Mouse (Mus musculus) erythroblast, embryonic 14.5 days (primary cell): ENCODE data around the gene Stpg3. TPM values are rescaled to one million over a fixed set of nuclear protein-coding genes. Genes with fewer than 3 reads are reported as not detected.

Experiments used
- H3K27me3 ChIP-seq: 2 replicates; pipeline ENCODE4 v1.6.1; 2012; ENCODE audit warnings: inconsistent platforms; ENCODE audit not compliant: control insufficient read depth
- H3K36me3 ChIP-seq: 2 replicates; pipeline ENCODE4 v1.6.1; 2012; ENCODE audit warnings: mild to moderate bottlenecking, inconsistent platforms; ENCODE audit not compliant: control insufficient read depth
- H3K4me1 ChIP-seq: 2 replicates; pipeline ENCODE4 v1.6.1; 2012; ENCODE audit warnings: inconsistent platforms; ENCODE audit not compliant: control insufficient read depth
- H3K4me3 ChIP-seq: replicated peaks from 2 replicates; pipeline ENCODE3; 2012; ENCODE audit warnings: moderate library complexity, mild to moderate bottlenecking, inconsistent platforms
- H3K9me3 ChIP-seq: 2 replicates; pipeline ENCODE4 v1.6.1; 2012; ENCODE audit warnings: low read length, inconsistent platforms, mixed read lengths; ENCODE audit not compliant: control insufficient read depth
- GATA1 ChIP-seq: IDR thresholded peaks from 2 replicates; pipeline ENCODE4 v1.6.1; 2012; ENCODE audit warnings: low read length, inconsistent platforms, mixed read lengths
- TAL1 ChIP-seq: IDR thresholded peaks from 3 replicates; pipeline ENCODE4 v1.6.1; 2012; ENCODE audit warnings: low read length, inconsistent platforms, mixed read lengths
- polyA plus RNA-seq: library from polyadenylated mRNA; stranded (reverse); fragments of >175 nt; gene quantifications from 2 replicates; pipeline ENCODE4 v1.2.3, GENCODE M21; 2012

The Stpg3 gene
- polyA plus RNA-seq, 1 experiment, result not detected

DNA sequence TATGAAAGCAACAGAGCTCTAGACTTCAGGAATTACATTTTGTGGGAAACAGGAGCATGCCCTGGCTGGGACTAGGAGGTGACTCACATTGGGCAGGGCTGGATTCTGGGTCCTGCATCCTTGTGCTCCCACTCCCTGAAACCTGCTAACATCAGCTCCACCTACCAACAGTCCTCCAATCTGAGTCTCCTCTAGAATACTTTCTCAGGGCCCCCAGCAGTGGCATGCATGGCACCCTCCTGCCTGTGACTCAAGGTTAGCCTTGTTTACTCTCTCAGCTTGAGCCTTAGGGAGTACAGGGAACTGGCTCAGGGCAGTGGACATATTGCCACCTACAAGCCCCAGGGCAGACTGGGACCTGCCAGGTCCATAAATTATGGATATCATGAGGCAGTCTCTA lies 23.7 kb upstream of the Stpg3 start:
- TF ChIP-seq GATA1 (no peak), TAL1 (no peak)
- H3K36me3 ChIP-seq, result no peaks in the 10 kb centered on the region
- no peak overlapping the region for H3K4me3 ChIP-seq
- H3K9me3 ChIP-seq, result no peaks in the 10 kb centered on the region
- H3K4me1 ChIP-seq, result peaks cover 47% of the 10 kb centered on the region
- peaks cover 34% of the 10 kb centered on the region for H3K27me3 ChIP-seq

DNA sequence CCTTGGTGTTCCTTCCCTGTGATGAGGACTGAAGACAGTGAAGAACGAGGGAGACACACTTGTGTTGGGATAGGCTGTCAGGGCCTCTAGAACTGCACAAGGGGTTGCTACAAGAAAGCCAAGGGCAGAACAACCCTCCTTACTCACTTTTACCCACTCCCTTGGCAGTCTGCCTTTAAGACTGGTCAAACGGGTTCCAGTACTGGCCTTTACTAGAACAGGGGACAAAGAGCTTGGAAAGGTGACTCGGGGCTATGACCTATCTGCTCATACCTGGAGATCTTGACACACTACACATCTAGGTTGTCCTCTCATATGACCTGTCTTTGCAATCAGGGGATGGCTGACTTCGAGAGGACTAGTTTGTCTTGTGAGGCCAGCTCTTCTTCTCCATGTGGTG lies 23.1 kb upstream of the Stpg3 start:
- peaks cover 44% of the 10 kb centered on the region for H3K4me1 ChIP-seq
- H3K27me3 ChIP-seq, result peaks cover 28% of the 10 kb centered on the region
- TF ChIP-seq GATA1, result no peak
- TF ChIP-seq TAL1, result no peak

DNA sequence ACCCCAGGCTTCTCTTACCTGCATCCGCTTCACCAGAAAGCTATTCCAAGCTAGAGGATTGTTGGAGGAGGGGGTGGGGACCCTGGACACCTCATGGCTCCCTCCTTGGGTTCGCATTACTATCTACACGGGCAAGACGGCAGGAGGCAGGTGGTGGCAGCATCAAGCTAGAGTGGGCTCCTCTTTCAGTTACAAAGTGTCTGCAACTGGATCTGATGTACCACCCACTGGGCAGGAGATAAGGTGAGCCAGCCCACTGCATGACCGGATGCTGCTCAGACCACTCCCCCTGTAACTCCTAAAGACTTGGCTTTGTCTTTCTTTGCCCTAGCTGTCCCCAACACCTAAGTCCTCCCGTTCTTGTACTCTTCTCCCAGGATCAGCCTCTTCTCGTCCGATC lies 22.2 kb upstream of the Stpg3 start, which contains the start of gene Rnf224:
Gene Rnf224, minus strand, starts transcription at position 174 of the 400 bp plus-strand sequence.
- no peaks in the 10 kb centered on the region for H3K36me3 ChIP-seq
- H3K9me3 ChIP-seq, result no peaks in the 10 kb centered on the region
- H3K4me1 ChIP-seq, result peaks cover 36% of the 10 kb centered on the region
- H3K4me3 ChIP-seq, result no peak within 1 kb of the TSS
- TF ChIP-seq GATA1, result no peak
- H3K27me3 ChIP-seq, result peaks cover 22% of the 10 kb centered on the region

More for the DNA sequence above, 23.1 kb upstream of the Stpg3 start:
- Histone ChIP-seq H3K36me3 (no peaks in the 10 kb centered on the region), H3K4me3 (no peak overlapping the region), H3K9me3 (no peaks in the 10 kb centered on the region)

DNA sequence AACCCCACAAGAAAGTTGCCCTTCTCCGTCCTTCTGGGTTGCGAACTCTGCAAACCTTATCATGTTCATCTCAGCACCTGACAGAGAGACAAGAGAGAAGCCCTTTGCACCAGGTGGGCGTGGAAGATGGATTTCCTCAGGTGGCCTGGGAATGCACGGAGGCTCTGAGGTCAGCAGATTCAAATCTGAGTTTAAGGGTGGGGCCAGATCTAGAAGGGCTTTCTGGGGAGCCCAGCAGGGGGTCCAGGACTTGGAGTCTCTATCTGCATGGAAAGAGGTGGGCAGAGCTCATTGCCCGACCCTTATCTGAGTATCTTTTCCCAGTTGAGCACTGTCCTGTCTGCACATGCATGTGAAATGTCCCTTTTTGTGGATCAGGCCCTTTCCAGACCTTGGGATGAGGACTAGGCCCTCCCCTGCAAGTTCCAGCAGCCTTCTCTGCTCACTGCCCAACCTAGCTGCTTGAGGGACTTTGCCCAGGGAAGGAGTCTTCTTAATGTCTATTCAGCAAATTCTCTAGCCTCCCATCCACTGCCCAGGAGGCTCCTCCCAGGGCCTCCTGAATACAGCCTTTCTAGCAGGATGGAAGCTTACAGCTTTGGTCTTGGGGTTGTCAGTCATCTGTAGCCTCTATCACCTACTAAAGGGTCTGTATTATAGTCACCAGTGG lies 20.2 kb upstream of the Stpg3 start:
- Histone ChIP-seq H3K27me3 (peaks cover 16% of the 10 kb centered on the region), H3K9me3 (no peaks in the 10 kb centered on the region), H3K4me3 (no peak overlapping the region), H3K36me3 (no peaks in the 10 kb centered on the region), H3K4me1 (peaks cover 17% of the 10 kb centered on the region)
- TF ChIP-seq TAL1 (no peak), GATA1 (no peak)

DNA sequence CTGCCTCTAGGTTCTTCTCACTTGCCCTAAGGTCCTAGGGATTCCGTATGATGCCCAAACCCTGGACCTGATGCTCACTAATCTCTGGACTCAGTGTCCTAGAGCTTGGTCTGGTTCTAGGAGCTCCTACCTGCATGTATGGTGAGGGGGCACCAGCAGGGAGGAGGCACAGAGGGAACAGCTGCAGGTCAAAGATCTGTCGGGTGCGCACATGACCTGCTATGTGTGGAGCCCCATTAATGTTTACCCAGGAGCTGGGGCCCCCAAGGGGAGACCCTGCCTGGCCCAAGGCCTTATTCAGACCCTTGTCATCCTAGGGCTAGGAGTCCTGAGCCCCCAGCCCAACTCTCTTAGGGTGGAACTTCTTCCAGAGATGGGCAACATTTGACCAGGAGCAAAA lies 19.6 kb upstream of the Stpg3 start, which contains the start of gene Slc34a3:
Gene Slc34a3, minus strand, starts transcription at position 315 of the 400 bp plus-strand sequence.
- no peaks in the 10 kb centered on the region for H3K9me3 ChIP-seq
- no peak within 1 kb of the TSS for H3K4me3 ChIP-seq
- no peaks in the 10 kb centered on the region for H3K36me3 ChIP-seq
- H3K27me3 ChIP-seq, result peaks cover 16% of the 10 kb centered on the region
- peaks cover 15% of the 10 kb centered on the region for H3K4me1 ChIP-seq
- TF ChIP-seq GATA1, result no peak
- TF ChIP-seq TAL1, result no peak

DNA sequence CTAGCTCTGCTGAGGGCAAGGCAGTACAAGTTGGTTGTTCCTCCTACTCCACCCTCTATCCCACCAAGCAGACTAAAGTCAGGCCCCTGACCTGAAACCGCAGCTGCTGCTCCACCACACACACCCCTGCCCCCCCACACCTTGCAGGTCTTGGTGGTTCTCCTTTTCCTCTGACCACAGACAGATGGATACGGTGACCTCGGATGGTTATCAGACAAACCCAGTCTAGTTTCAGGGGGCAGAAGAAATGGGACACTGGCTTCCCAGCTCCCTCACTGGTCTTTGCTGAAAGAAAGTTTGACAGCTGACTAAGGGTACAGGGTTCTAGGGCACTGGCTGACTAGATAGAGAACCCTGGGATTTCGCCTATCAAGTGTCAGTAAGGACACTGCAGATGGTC lies 19.0 kb upstream of the Stpg3 start:
- Histone ChIP-seq H3K27me3 (peaks cover 16% of the 10 kb centered on the region), H3K4me3 (no peak overlapping the region)

DNA sequence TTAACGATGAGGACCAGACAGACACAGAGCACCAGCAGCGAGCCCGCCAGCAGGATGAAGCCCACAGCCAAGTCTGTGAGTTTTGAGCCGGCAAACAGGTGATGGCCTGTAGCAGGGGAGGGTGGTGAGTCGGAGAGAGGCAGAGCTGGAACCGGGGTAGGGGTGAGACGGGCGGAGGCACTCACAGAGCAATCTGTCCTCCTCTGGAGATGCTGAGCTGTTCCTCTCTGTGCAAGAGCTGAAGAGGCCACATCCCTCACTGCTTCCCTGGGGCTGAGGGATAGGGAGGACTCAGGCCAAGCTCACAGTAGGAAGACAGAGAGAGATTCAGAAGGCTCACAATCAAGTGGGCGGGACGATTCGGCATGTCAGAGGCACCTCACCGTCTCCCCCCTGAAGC lies 16.6 kb upstream of the Stpg3 start:
- Histone ChIP-seq H3K27me3 (peaks cover 9% of the 10 kb centered on the region), H3K4me1 (peaks cover 27% of the 10 kb centered on the region), H3K9me3 (no peaks in the 10 kb centered on the region), H3K36me3 (no peaks in the 10 kb centered on the region), H3K4me3 (no peak overlapping the region)
- TF ChIP-seq GATA1 (no peak), TAL1 (no peak)

More for the DNA sequence above, 19.0 kb upstream of the Stpg3 start:
- H3K9me3 ChIP-seq, result no peaks in the 10 kb centered on the region
- TF ChIP-seq GATA1, result no peak
- TF ChIP-seq TAL1, result no peak
- no peaks in the 10 kb centered on the region for H3K36me3 ChIP-seq
- peaks cover 18% of the 10 kb centered on the region for H3K4me1 ChIP-seq

DNA sequence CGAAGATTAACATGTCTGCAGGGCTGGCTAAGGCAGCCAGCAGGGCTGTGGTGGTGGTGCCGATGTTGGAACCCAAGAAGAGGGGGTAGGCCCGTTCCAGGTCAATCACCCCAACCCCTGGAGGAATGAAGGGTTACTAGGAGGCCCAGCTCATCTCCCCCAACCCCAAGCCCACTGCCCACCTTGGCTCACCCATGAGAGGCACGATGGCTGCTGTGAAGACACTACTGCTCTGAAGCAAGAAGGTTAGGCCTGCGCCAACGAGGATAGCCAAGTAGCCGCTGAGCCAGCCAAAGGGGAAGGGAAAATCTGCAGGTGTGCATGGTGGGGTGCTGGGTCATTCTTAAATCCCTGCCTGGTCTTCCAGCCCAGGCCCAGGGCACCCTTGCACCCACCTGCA lies 16.1 kb upstream of the Stpg3 start:
- TF ChIP-seq TAL1 (no peak), GATA1 (no peak)
- Histone ChIP-seq H3K27me3 (peaks cover 7% of the 10 kb centered on the region), H3K36me3 (no peaks in the 10 kb centered on the region)

DNA sequence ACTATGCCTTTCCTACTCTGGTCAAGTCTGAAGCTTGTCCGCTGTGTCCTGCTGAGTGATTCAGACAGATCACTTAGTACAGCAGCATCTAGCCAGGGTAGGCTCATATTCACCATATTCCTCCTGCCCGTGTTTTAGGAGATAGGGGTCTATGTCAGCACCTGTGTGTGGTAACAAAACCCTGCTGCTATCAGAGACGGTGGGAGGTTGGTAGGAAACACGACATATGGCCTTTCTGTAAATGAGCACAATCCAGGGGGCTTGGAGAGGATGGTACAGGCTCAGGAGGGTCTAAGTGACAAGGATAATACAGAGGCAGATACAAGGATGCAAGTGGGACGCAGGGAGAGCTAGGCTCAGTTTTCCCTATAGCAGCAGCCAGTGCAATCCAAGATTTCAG lies 15.1 kb upstream of the Stpg3 start:
- no peak for TF ChIP-seq TAL1
- TF ChIP-seq GATA1, result no peak
- H3K36me3 ChIP-seq, result no peaks in the 10 kb centered on the region
- H3K4me3 ChIP-seq, result no peak overlapping the region
- H3K27me3 ChIP-seq, result peaks cover 7% of the 10 kb centered on the region
- no peaks in the 10 kb centered on the region for H3K9me3 ChIP-seq
- peaks cover 34% of the 10 kb centered on the region for H3K4me1 ChIP-seq

More for the DNA sequence above, 16.1 kb upstream of the Stpg3 start:
- Histone ChIP-seq H3K4me1 (peaks cover 30% of the 10 kb centered on the region), H3K9me3 (no peaks in the 10 kb centered on the region), H3K4me3 (no peak overlapping the region)

DNA sequence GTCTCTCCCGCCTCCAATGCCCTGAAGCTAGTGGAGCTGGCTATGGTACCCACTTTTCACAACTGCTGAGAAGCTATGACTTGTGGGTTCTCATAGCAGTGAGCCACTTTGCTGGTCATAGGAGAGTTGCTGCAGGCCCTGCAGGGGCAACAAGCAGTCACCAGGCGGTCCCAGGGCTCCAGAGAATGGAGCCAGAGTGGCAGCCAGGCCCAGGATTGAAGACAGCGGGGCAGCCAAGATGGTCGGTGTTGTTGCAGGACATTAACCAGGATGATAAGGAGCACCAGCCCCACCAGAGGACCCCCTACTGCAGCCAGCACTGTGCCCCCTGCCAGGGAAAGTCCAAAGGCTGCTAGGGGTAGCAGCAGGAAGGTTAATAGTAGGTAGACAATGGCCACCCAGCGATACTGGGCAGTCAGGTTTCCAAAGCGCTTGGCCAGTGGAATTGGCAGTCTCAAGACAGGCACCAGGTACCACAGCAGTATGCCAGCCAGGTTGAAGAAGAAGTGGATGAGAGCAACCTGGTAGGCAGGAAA lies 14.6 kb upstream of the Stpg3 start:
- Histone ChIP-seq H3K27me3 (peaks cover 7% of the 10 kb centered on the region), H3K9me3 (no peaks in the 10 kb centered on the region), H3K4me3 (peak overlapping the region; percentile 46), H3K36me3 (peaks cover 3% of the 10 kb centered on the region), H3K4me1 (peaks cover 34% of the 10 kb centered on the region)
- no peak for TF ChIP-seq TAL1
- no peak for TF ChIP-seq GATA1
